Mouse (Mus musculus): Measurements from ENCODE around the gene Tvp23b. TPM values are rescaled to one million over a fixed set of nuclear protein-coding genes. Genes with fewer than 3 reads are reported as not detected.

Tvp23b gene
- polyA plus RNA-seq, 1 experiment from 2014 or later: 55.0 TPM

DNA sequence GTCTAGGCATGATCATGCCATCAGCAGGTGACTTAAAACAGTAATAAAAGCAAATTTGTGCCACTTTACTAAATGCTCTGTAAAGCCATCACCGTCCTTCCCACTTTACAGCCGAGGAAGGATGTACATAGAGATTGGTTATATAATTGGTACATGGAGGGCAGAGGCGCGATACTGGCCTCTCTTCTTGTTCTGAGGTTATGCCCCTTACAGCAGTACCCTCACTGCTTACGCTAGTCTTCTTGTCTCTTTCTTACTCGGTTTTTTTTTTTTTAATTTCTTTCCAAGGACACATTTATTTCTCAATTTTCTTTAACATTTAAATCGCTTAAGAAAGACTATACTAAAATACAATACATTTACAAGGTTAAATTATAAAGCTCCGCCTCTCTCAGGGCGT, 527 bp upstream of the Tvp23b start:
- H3K4me1 ChIP-seq (replicated peaks; ENCODE audit: control insufficient read depth, insufficient read depth, low read length): peaks cover 12% of the 10 kb centered on the region
- 0 out of 2 replicates have a peak, but pooled peaks cover 2% of the 10 kb centered on the region for H3K36me3 ChIP-seq (ENCODE audit: control insufficient read depth, insufficient read depth)
- peak overlapping the region; percentile 15; the same call in 1 of the 2 replicates for H3K9ac ChIP-seq (replicated peaks; ENCODE audit: low read depth, low read length)
- ATAC-seq: peak; percentile 0; the same call in 1 of the 2 replicates
- H3K4me3 ChIP-seq (replicated peaks; ENCODE audit: low read length): peak overlapping the region; percentile 53
- peak overlapping the region; percentile 77 for H3K4me2 ChIP-seq (ENCODE audit: low read length)
- WGBS: 31% methylated on average over 9 of the region's 9 CpGs
- H3K27me3 ChIP-seq (replicated peaks; ENCODE audit: control insufficient read depth, insufficient read depth, low read length): no peaks in the 10 kb centered on the region
- H3K27ac ChIP-seq (ENCODE audit: low read length): peak overlapping the region; percentile 8; the same call in 1 of the 2 replicates
- H3K9me3 ChIP-seq (ENCODE audit: control insufficient read depth, low read length): no peaks in the 10 kb centered on the region

DNA sequence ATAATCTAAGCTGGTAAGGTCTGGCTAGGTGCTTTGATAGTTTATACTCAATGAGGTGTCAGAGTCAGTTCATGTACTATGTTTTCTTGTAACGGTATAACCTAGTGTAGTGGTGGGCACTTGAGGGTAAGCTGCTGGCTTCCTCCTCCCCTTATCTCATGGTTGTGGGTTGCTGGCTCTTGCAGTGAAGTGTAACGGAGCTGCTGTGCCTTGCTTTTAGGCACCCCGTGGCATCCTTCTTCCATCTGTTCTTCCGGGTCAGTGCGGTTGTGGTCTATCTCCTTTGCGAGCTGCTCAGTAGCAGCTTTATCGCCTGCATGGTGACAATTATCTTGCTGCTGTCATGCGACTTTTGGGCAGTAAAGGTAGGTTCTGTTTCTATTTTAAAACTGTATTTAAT, 4.2 kb downstream of the Tvp23b start:
- Histone ChIP-seq H3K27me3 (replicated peaks; ENCODE audit: control insufficient read depth, insufficient read depth, low read length) (no peaks in the 10 kb centered on the region), H3K27ac (ENCODE audit: low read length) (no peak overlapping the region), H3K9ac (replicated peaks; ENCODE audit: low read depth, low read length) (no peak overlapping the region), H3K36me3 (ENCODE audit: control insufficient read depth, insufficient read depth) (peaks cover 4% of the 10 kb centered on the region; the same call in 1 of the 2 replicates), H3K4me1 (replicated peaks; ENCODE audit: control insufficient read depth, insufficient read depth, low read length) (peaks cover 11% of the 10 kb centered on the region), H3K9me3 (ENCODE audit: control insufficient read depth, low read length) (no peaks in the 10 kb centered on the region), H3K4me3 (replicated peaks; ENCODE audit: low read length) (no peak overlapping the region), H3K4me2 (ENCODE audit: low read length) (no peak overlapping the region)
- ATAC-seq: no peak
- WGBS: 91% methylated on average over 8 of the region's 8 CpGs

DNA sequence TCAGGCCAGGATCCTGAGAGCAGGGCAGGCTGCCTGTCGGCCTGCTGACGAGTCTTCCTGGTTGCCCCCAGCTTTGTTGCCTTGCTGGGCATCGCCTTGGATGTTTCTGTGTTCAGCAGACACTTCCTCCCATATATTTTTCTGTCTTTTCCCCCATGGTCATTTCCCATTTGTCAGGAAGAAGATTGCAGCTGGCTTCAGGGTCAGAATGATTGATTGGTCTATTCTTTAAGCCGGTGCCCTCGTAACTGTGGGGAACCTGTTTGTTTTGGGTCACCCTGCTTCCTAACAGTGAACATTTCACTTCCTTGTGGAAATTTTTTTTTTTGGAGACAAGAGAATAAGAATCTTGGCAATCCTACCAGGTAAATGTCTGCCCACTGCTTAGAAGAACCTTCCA, 6.1 kb downstream of the Tvp23b start:
- H3K27me3 ChIP-seq (replicated peaks; ENCODE audit: control insufficient read depth, insufficient read depth, low read length): no peaks in the 10 kb centered on the region
- H3K9me3 ChIP-seq (ENCODE audit: control insufficient read depth, low read length): no peaks in the 10 kb centered on the region
- 90% methylated on average over 5 of the region's 5 CpGs for WGBS
- peaks cover 1% of the 10 kb centered on the region; the same call in 1 of the 2 replicates for H3K4me1 ChIP-seq (replicated peaks; ENCODE audit: control insufficient read depth, insufficient read depth, low read length)
- no peak overlapping the region for H3K4me2 ChIP-seq (ENCODE audit: low read length)
- no peak overlapping the region for H3K4me3 ChIP-seq (replicated peaks; ENCODE audit: low read length)
- H3K36me3 ChIP-seq (ENCODE audit: control insufficient read depth, insufficient read depth): peaks cover 6% of the 10 kb centered on the region; the same call in 1 of the 2 replicates
- ATAC-seq: no peak
- no peak overlapping the region for H3K9ac ChIP-seq (replicated peaks; ENCODE audit: low read depth, low read length)
- no peak overlapping the region for H3K27ac ChIP-seq (ENCODE audit: low read length)

DNA sequence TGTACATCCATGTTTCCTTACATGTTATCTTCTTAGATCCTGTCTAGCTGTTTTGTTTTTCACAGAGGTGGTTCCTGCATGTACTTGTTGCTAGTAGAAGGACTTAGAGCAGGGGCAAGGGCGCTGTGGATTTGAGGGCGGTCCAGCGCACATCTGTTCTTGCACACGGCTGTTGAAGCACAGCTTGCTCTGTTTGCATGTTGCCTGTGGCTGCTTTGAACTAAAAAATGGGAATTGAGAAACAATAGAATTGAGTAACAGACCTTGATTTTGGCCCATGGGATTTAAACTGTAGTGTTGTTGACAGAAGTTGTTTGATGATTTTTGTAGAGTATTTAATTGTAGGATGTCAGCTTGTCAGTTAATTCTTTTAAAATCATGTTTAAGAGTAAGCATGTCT, 11.5 kb downstream of the Tvp23b start:
- H3K9ac ChIP-seq (replicated peaks; ENCODE audit: low read depth, low read length): no peak overlapping the region
- 89% methylated on average over 4 of the region's 4 CpGs for WGBS
- H3K4me2 ChIP-seq (ENCODE audit: low read length): no peak overlapping the region
- no peaks in the 10 kb centered on the region for H3K27me3 ChIP-seq (replicated peaks; ENCODE audit: control insufficient read depth, insufficient read depth, low read length)
- no peaks in the 10 kb centered on the region for H3K4me1 ChIP-seq (replicated peaks; ENCODE audit: control insufficient read depth, insufficient read depth, low read length)
- peaks cover 10% of the 10 kb centered on the region for H3K36me3 ChIP-seq (ENCODE audit: control insufficient read depth, insufficient read depth)
- no peak overlapping the region for H3K4me3 ChIP-seq (replicated peaks; ENCODE audit: low read length)
- no peak overlapping the region for H3K27ac ChIP-seq (ENCODE audit: low read length)
- ATAC-seq: no peak
- no peaks in the 10 kb centered on the region for H3K9me3 ChIP-seq (ENCODE audit: control insufficient read depth, low read length)

DNA sequence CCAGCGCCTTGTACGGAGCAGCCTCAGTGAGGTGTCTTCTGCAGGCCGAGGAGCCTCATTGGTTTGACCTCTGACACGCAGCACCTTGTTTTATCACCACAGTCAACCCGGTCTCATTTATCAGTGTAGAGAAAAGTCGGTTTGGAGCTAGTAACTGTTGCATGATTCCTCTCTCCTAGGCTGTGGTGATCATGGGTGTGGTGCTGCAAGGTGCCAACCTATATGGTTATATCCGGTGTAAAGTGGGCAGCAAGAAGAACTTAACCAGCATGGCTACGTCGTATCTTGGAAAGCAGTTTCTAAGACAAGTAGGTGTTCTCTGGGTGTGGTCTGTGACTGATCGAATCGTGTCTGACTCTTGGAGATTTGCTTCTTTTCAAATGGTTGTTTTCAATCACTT, 12.5 kb downstream of the Tvp23b start:
- no peak for ATAC-seq
- WGBS: 97% methylated on average over 11 of the region's 11 CpGs
- H3K4me3 ChIP-seq (replicated peaks; ENCODE audit: low read length): no peak overlapping the region
- H3K27me3 ChIP-seq (replicated peaks; ENCODE audit: control insufficient read depth, insufficient read depth, low read length): no peaks in the 10 kb centered on the region
- H3K4me2 ChIP-seq (ENCODE audit: low read length): no peak overlapping the region
- no peak overlapping the region for H3K9ac ChIP-seq (replicated peaks; ENCODE audit: low read depth, low read length)
- peaks cover 10% of the 10 kb centered on the region for H3K36me3 ChIP-seq (ENCODE audit: control insufficient read depth, insufficient read depth)
- no peak overlapping the region for H3K27ac ChIP-seq (ENCODE audit: low read length)
- no peaks in the 10 kb centered on the region for H3K4me1 ChIP-seq (replicated peaks; ENCODE audit: control insufficient read depth, insufficient read depth, low read length)
- H3K9me3 ChIP-seq (ENCODE audit: control insufficient read depth, low read length): no peaks in the 10 kb centered on the region

DNA sequence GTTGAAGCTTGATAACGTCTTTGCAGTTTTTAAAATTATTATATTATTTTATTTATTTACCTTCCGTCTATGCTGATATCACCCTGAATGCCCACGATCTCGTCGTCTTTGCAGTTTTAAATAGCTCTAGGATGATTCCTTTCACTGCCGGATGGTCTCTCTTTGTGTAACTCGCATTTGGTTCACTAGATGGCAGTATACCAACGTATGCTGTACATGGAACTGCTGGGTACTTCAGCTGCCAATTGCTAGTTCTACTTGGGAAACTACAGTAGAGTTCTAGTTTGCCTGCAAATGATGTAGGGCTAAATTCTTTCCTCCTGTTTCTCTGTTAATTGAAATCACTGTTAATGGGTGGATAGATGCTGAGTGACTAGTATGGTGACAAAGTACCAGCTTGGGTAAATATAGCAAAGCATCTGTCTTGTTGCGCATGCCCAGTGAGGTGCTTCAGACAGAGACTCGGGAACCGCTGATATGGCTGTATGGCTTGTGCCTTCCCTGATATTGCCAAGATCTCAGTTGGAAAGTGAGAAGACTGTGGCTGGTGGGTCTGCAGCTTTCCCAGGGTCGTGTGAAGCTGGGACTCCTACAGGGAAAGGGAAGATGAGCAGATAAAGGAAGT, 22.6 kb downstream of the Tvp23b start:
- WGBS: 33% methylated on average over 12 of the region's 12 CpGs
- Histone ChIP-seq H3K4me3 (replicated peaks; ENCODE audit: low read length) (no peak overlapping the region), H3K4me2 (ENCODE audit: low read length) (no peak overlapping the region), H3K9me3 (ENCODE audit: control insufficient read depth, low read length) (no peaks in the 10 kb centered on the region), H3K27ac (ENCODE audit: low read length) (no peak overlapping the region), H3K9ac (replicated peaks; ENCODE audit: low read depth, low read length) (no peak overlapping the region), H3K4me1 (replicated peaks; ENCODE audit: control insufficient read depth, insufficient read depth, low read length) (no peaks in the 10 kb centered on the region), H3K36me3 (ENCODE audit: control insufficient read depth, insufficient read depth) (no peaks in the 10 kb centered on the region), H3K27me3 (replicated peaks; ENCODE audit: control insufficient read depth, insufficient read depth, low read length) (no peaks in the 10 kb centered on the region)
- peak; percentile 81 for ATAC-seq

DNA sequence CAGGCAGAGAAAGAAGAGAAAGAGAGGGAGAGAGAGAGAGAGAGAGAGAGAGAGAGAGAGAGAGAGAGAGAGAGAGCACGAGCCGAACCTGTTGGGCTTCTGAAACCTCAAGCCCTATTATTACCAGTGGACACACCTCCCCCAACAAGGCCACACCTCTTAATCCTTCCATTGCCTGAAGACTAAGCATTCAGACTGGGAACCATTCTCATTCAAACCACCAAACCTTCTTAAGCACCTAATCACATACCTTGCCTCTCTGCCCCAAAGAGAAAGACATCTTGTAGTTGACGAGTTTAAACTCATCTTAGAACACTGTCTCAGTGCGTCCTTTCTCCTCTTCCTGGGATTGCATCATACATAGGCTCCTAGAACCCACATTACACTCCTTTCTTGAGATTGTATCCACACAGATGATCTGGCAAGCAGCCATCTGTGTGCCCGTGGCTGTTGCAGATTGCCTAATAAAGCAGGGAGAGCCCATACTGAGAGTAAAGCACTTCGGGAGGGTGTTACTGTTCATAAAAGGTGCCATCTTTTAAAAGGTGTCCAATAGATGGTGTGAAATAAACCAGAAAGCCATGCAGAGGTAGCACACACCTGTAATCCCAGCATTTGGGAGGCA, 24.7 kb downstream of the Tvp23b start:
- Histone ChIP-seq H3K27me3 (replicated peaks; ENCODE audit: control insufficient read depth, insufficient read depth, low read length) (no peaks in the 10 kb centered on the region), H3K9ac (replicated peaks; ENCODE audit: low read depth, low read length) (no peak overlapping the region), H3K27ac (ENCODE audit: low read length) (no peak overlapping the region), H3K4me3 (replicated peaks; ENCODE audit: low read length) (no peak overlapping the region), H3K9me3 (ENCODE audit: control insufficient read depth, low read length) (no peaks in the 10 kb centered on the region), H3K36me3 (ENCODE audit: control insufficient read depth, insufficient read depth) (no peaks in the 10 kb centered on the region), H3K4me1 (replicated peaks; ENCODE audit: control insufficient read depth, insufficient read depth, low read length) (no peaks in the 10 kb centered on the region), H3K4me2 (ENCODE audit: low read length) (no peak overlapping the region)
- no peak for ATAC-seq
- 44% methylated on average over 6 of the region's 6 CpGs for WGBS

DNA sequence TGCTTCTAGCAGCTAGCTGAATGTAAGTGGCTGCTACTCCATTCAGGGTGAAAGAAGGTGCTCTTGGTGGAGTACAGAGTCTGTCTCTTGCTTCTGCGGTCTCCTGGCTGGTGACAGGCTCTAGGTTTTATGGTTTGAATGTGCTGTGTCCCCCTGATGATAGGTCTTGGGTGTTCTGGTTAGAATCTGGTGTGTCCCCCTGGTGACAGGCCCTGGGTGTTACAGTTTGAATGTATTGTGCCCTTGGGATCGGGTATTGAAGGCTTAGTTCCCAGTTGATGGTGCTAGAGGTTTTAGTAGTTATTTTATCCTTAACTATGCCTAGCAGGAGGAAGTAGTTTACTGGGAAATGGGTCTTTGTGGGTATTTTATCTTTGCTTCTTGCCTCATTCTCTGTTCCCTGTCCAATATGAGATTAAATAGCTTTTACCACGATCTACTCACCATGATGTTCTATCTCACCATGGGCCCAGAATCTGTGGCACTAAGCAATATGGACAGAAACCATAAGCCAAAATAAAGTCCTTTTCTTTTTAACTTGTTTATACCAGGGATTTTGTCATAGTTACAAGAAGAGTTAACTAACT, 30.6 kb downstream of the Tvp23b start:
- no peaks in the 10 kb centered on the region for H3K36me3 ChIP-seq (ENCODE audit: control insufficient read depth, insufficient read depth)
- H3K4me1 ChIP-seq (replicated peaks; ENCODE audit: control insufficient read depth, insufficient read depth, low read length): no peaks in the 10 kb centered on the region
- H3K27ac ChIP-seq (ENCODE audit: low read length): no peak overlapping the region
- no peak overlapping the region for H3K9ac ChIP-seq (replicated peaks; ENCODE audit: low read depth, low read length)
- H3K9me3 ChIP-seq (ENCODE audit: control insufficient read depth, low read length): no peaks in the 10 kb centered on the region
- H3K4me3 ChIP-seq (replicated peaks; ENCODE audit: low read length): no peak overlapping the region
- ATAC-seq: no peak
- H3K4me2 ChIP-seq (ENCODE audit: low read length): no peak overlapping the region
- WGBS: 87% methylated on average over 3 of the region's 3 CpGs
- no peaks in the 10 kb centered on the region for H3K27me3 ChIP-seq (replicated peaks; ENCODE audit: control insufficient read depth, insufficient read depth, low read length)

DNA sequence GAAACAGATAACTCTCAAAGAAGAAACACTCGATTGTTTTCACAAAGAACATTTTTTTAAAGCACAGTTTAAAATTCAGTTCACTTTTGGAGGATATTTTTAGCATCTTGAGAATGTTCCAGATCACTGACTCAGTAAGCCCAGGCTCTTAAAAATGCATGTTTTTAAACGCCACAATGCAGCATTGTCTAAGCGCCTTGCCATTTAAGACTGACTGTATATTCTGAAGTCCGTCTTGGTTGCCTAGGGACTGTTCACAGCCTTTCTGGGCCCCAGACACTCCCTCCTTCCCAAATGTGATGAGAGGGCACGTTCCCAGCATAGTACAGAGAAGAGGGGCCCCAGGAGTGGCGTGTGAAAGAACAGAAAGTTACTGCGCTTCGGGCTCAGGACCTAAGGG, 32.1 kb downstream of the Tvp23b start:
- ATAC-seq: peak; percentile 33; the same call in 1 of the 2 replicates
- Histone ChIP-seq H3K27me3 (replicated peaks; ENCODE audit: control insufficient read depth, insufficient read depth, low read length) (no peaks in the 10 kb centered on the region), H3K36me3 (ENCODE audit: control insufficient read depth, insufficient read depth) (no peaks in the 10 kb centered on the region), H3K4me1 (replicated peaks; ENCODE audit: control insufficient read depth, insufficient read depth, low read length) (no peaks in the 10 kb centered on the region), H3K4me2 (ENCODE audit: low read length) (no peak overlapping the region), H3K27ac (ENCODE audit: low read length) (no peak overlapping the region), H3K9ac (replicated peaks; ENCODE audit: low read depth, low read length) (no peak overlapping the region), H3K9me3 (ENCODE audit: control insufficient read depth, low read length) (no peaks in the 10 kb centered on the region), H3K4me3 (replicated peaks; ENCODE audit: low read length) (no peak overlapping the region)
- WGBS: 31% methylated on average over 8 of the region's 8 CpGs

Measured in forebrain, embryonic 16.5 days (tissue).